Mouse (Mus musculus) activated CD4-positive, CD25-positive, alpha-beta regulatory T cell, adult 4 months (primary cell): ENCODE measurements around the gene Trim16. TPM values are rescaled to one million over a fixed set of nuclear protein-coding genes. Genes with fewer than 3 reads are reported as not detected.

ENCODE experiments used
- ATAC-seq: one replicate; pipeline ENCODE4 v1.8.0; 2017
- polyA plus RNA-seq, 2 experiments: library from polyadenylated mRNA; unstranded; fragments of 100-300 nt; shearing (Covaris generic); gene quantifications; one replicate each; pipeline ENCODE4 v1.2.1; 2017

Gene Trim16
- 1 to 10 TPM; 2.5 to 7.1 TPM for polyA plus RNA-seq

GRCm38 (mm10) chr11:62820059-62820541 lies at the start of gene Trim16:
Gene Trim16, plus strand, starts transcription at chr11:62820231.
- ATAC-seq: peak; percentile 32

- no peak for ATAC-seq
These were observed 43.5 kb upstream of the Trim16 start for GRCm38 (mm10) chr11:62776510-62776909.

GRCm38 (mm10) chr11:62788935-62789616 lies 31.0 kb upstream of the Trim16 start, which contains the start of gene Zfp286:
Gene Zfp286, minus strand, starts transcription at chr11:62789462.
- ATAC-seq: peak; percentile 46

- no peak for ATAC-seq
These were observed 30.5 kb upstream of the Trim16 start for GRCm38 (mm10) chr11:62789617-62789936.

- no peak for ATAC-seq
These were observed 15.9 kb upstream of the Trim16 start for GRCm38 (mm10) chr11:62804119-62804518.

- ATAC-seq: no peak
These were observed 12.1 kb upstream of the Trim16 start for GRCm38 (mm10) chr11:62807965-62808364.

GRCm38 (mm10) chr11:62809201-62809600 lies 10.8 kb upstream of the Trim16 start:
- ATAC-seq: no peak

GRCm38 (mm10) chr11:62812268-62812667 lies 7.8 kb upstream of the Trim16 start:
- ATAC-seq: no peak

GRCm38 (mm10) chr11:62813497-62813896 lies 6.5 kb upstream of the Trim16 start:
- no peak for ATAC-seq

- ATAC-seq: no peak
These were observed 5.9 kb upstream of the Trim16 start for GRCm38 (mm10) chr11:62813970-62814624.

GRCm38 (mm10) chr11:62814625-62815024 lies 5.4 kb upstream of the Trim16 start:
- ATAC-seq: no peak

GRCm38 (mm10) chr11:62815438-62815837 lies 4.6 kb upstream of the Trim16 start:
- peak; percentile 59 for ATAC-seq

GRCm38 (mm10) chr11:62816591-62816990 lies 3.4 kb upstream of the Trim16 start:
- no peak for ATAC-seq

- ATAC-seq: no peak
These were observed 858 bp upstream of the Trim16 start for GRCm38 (mm10) chr11:62819059-62819686.

- no peak for ATAC-seq
These were observed 818 bp downstream of the Trim16 start for GRCm38 (mm10) chr11:62820661-62821437.

GRCm38 (mm10) chr11:62821893-62822292 lies 1.9 kb downstream of the Trim16 start:
- peak; percentile 68 for ATAC-seq

GRCm38 (mm10) chr11:62824211-62824610 lies 4.2 kb downstream of the Trim16 start:
- ATAC-seq: peak; percentile 55

GRCm38 (mm10) chr11:62825222-62826105 lies 5.4 kb downstream of the Trim16 start:
- ATAC-seq: no peak

- ATAC-seq: no peak
These were observed 6.2 kb downstream of the Trim16 start for GRCm38 (mm10) chr11:62826106-62826733.

- no peak for ATAC-seq
These were observed 7.1 kb downstream of the Trim16 start for GRCm38 (mm10) chr11:62827135-62827534.

GRCm38 (mm10) chr11:62827911-62828310 lies 7.9 kb downstream of the Trim16 start:
- no peak for ATAC-seq
